Mouse (Mus musculus) MEL (cell line): Measurements from ENCODE around the gene Dbnl. TPM values are rescaled to one million over a fixed set of nuclear protein-coding genes. Genes with fewer than 3 reads are reported as not detected.
A peak's percentile ranks its signal among the peaks of the same experiment; 100 is the strongest.

Experiments used
- DNase-seq: peaks from one replicate; pipeline ENCODE4 v3.0.0; 2011; ENCODE audit warnings: low read depth, low spot score
- H3K27ac ChIP-seq: 2 replicates; pipeline ENCODE4 v1.5.1; 2012; ENCODE audit warnings: low read depth, mild to moderate bottlenecking, control low read depth, low read length, moderate library complexity; ENCODE audit not compliant: control insufficient read depth
- H3K27me3 ChIP-seq, 2 experiments: fragments of 150-350 bp in 1 of 2; sonication (generic) in 1 of 2; 2 replicates each; pipeline ENCODE4 v1.6.1; 2012; ENCODE audit warnings: low read length in 2 of 2, mild to moderate bottlenecking in 2 of 2, improper control_type of control experiment in 1 of 2, moderate library complexity in 1 of 2; ENCODE audit not compliant: insufficient read depth in 2 of 2, control insufficient read depth in 1 of 2
- H3K36me3 ChIP-seq, 2 experiments: 2 replicates each; pipeline ENCODE4 v1.6.1; 2012 to 2014; ENCODE audit warnings: low read length in 2 of 2, improper control_type of control experiment in 1 of 2, inconsistent platforms in 1 of 2, mild to moderate bottlenecking in 1 of 2; ENCODE audit not compliant: insufficient read depth in 2 of 2, control insufficient read depth in 1 of 2
- H3K4me1 ChIP-seq, 2 experiments: fragments of 150-350 bp in 1 of 2; sonication (generic) in 1 of 2; 2 replicates each; pipeline ENCODE4 v1.6.1; 2012; ENCODE audit warnings: low read length in 2 of 2, improper control_type of control experiment in 1 of 2, mild to moderate bottlenecking in 1 of 2; ENCODE audit not compliant: insufficient read depth in 2 of 2, control insufficient read depth in 1 of 2
- H3K4me3 ChIP-seq, 2 experiments: fragments of 150-350 bp in 1 of 2; sonication (generic) in 1 of 2; 2 replicates each; pipeline ENCODE4 v1.5.1; 2012; ENCODE audit warnings: low read depth in 2 of 2, low read length in 2 of 2, mild to moderate bottlenecking in 2 of 2, moderate library complexity in 2 of 2, control low read depth in 1 of 2, improper control_type of control experiment in 1 of 2; ENCODE audit not compliant: control insufficient read depth in 1 of 2, insufficient read depth in 1 of 2
- H3K79me2 ChIP-seq: 2 replicates; pipeline ENCODE4 v1.6.1; 2012; ENCODE audit warnings: mild to moderate bottlenecking, low read length, moderate library complexity; ENCODE audit not compliant: control insufficient read depth, poor library complexity, insufficient read depth
- H3K9ac ChIP-seq: 2 replicates; pipeline ENCODE4 v1.6.1; 2012; ENCODE audit warnings: low read depth, mild to moderate bottlenecking, control low read depth, low read length, moderate library complexity; ENCODE audit not compliant: control insufficient read depth, poor library complexity, severe bottlenecking
- H3K9me3 ChIP-seq: fragments of 150-350 bp; sonication (generic); replicated peaks from 2 replicates; pipeline ENCODE4 v1.6.1; 2012; ENCODE audit warnings: mild to moderate bottlenecking, low read length, improper control_type of control experiment, moderate library complexity; ENCODE audit not compliant: insufficient read depth
- CTCF ChIP-seq, 3 experiments: IDR thresholded peaks in 2 of 3; conservative IDR thresholded peaks in 1 of 3; 2 replicates each; pipeline ENCODE4 v1.5.1; 2011 to 2012; ENCODE audit warnings: low read length in 3 of 3, low read depth in 2 of 3, mild to moderate bottlenecking in 2 of 3, improper control_type of control experiment in 1 of 3, inconsistent platforms in 1 of 3, mixed read lengths in 1 of 3, moderate library complexity in 1 of 3; ENCODE audit not compliant: control insufficient read depth in 1 of 3, insufficient read depth in 1 of 3, poor library complexity in 1 of 3, severe bottlenecking in 1 of 3
- GABPA ChIP-seq: IDR thresholded peaks from 2 replicates; pipeline ENCODE4 v1.6.1; 2012; ENCODE audit warnings: low read depth, mild to moderate bottlenecking, inconsistent platforms, low read length, improper control_type of control experiment, moderate library complexity
- KAT2A ChIP-seq: conservative IDR thresholded peaks from 2 replicates; pipeline ENCODE4 v1.6.1; 2012; ENCODE audit warnings: low read depth, low read length, improper control_type of control experiment, inconsistent platforms
- MAX ChIP-seq: IDR thresholded peaks from 2 replicates; pipeline ENCODE4 v1.6.1; 2011; ENCODE audit warnings: low read length, improper control_type of control experiment
- MXI1 ChIP-seq: IDR thresholded peaks from 2 replicates; pipeline ENCODE4 v1.6.1; 2011; ENCODE audit warnings: mild to moderate bottlenecking, low read depth, low read length, improper control_type of control experiment
- MYC ChIP-seq: IDR thresholded peaks from 2 replicates; pipeline ENCODE4 v1.6.1; 2011; ENCODE audit warnings: low read depth, mild to moderate bottlenecking, low read length, improper control_type of control experiment, moderate library complexity
- RAD21 ChIP-seq: IDR thresholded peaks from 2 replicates; pipeline ENCODE4 v1.6.1; 2011; ENCODE audit warnings: mild to moderate bottlenecking, low read depth, low read length, improper control_type of control experiment
- ZNF384 ChIP-seq: IDR thresholded peaks from 2 replicates; pipeline ENCODE4 v1.6.1; 2012; ENCODE audit warnings: low read depth, mild to moderate bottlenecking, inconsistent platforms, low read length, improper control_type of control experiment
- polyA plus RNA-seq, 2 experiments: library from polyadenylated mRNA; stranded (reverse) in 1 of 2; unstranded in 1 of 2; fragments of >175 nt in 1 of 2; fragments of >200 nt in 1 of 2; gene quantifications; 2 replicates each; pipeline versions ENCODE4 v1.2.1 to v1.2.4; 2012; ENCODE audit warnings: low replicate concordance in 2 of 2, low read depth in 1 of 2; ENCODE audit not compliant: insufficient read length in 2 of 2, insufficient read depth in 1 of 2, missing spikeins in 1 of 2
- total RNA-seq: library from RNA; depleted of rRNA; stranded (reverse); fragments of 300-350 nt; gene quantifications from 2 replicates; pipeline ENCODE4 v1.2.3, GENCODE M21; 2012; rRNA removed

Dbnl gene
- total and polyA plus RNA-seq, 3 experiments, result 73.5 to 149 TPM; not detected in 1

GRCm38 (mm10) chr11:5849316-5849715 is 61.0 kb downstream of the Dbnl start:
- TF ChIP-seq GABPA, result no peak
- no peak for TF ChIP-seq KAT2A
- no peak for TF ChIP-seq CTCF (IDR thresholded peaks at IDR 0.05 in 2 of 3, conservative IDR thresholded peaks at IDR 0.05 in 1 of 3; ENCODE audit: control insufficient read depth in 1 of 3, insufficient read depth in 1 of 3, low read depth in 2 of 3, low read length in 3 of 3, poor library complexity in 1 of 3, severe bottlenecking in 1 of 3)
- no peak for TF ChIP-seq ZNF384

GRCm38 (mm10) chr11:5850452-5850851 is 62.2 kb downstream of the Dbnl start:
- no peak for DNase-seq
- TF ChIP-seq MAX, result peak; percentile 51; the same call in 1 of the 2 replicates
- no peak for TF ChIP-seq RAD21
- TF ChIP-seq MYC, result peak; percentile 44; the same call in 1 of the 2 replicates
- TF ChIP-seq MXI1, result peak; percentile 34; the same call in 1 of the 2 replicates
- Histone ChIP-seq H3K4me3 (no peak overlapping the region), H3K9ac (no peak overlapping the region), H3K27me3 (no peaks in the 10 kb centered on the region), H3K79me2 (no peaks in the 10 kb centered on the region), H3K4me1 (peaks cover 2 to 18% of the 10 kb centered on the region in 2 experiments), H3K27ac (no peak overlapping the region), H3K9me3 (no peaks in the 10 kb centered on the region), H3K36me3 (peaks cover 0 to 4% of the 10 kb centered on the region in 2 experiments; a peak in 2 of 4 replicates)

More at GRCm38 (mm10) chr11:5849316-5849715, 61.0 kb downstream of the Dbnl start:
- H3K36me3 ChIP-seq, result peaks cover 0 to 4% of the 10 kb centered on the region in 2 experiments; a peak in 2 of 4 replicates
- no peak for DNase-seq
- H3K4me1 ChIP-seq, result peaks cover 2 to 18% of the 10 kb centered on the region in 2 experiments
- H3K79me2 ChIP-seq, result no peaks in the 10 kb centered on the region
- no peak overlapping the region for H3K9ac ChIP-seq
- no peaks in the 10 kb centered on the region for H3K27me3 ChIP-seq
- no peak overlapping the region for H3K27ac ChIP-seq
- no peak overlapping the region for H3K4me3 ChIP-seq
- no peaks in the 10 kb centered on the region for H3K9me3 ChIP-seq

Other genes starting within 250 kb of the Dbnl start
- gene Ccdc117, start 246.3 kb upstream of the Dbnl start, total RNA-seq, result 26.3 and 35.4 TPM in 2 replicates
- gene Ccdc117, start 246.3 kb upstream of the Dbnl start, polyA plus RNA-seq, result 10 to 100 TPM in 1 of 2 experiments, not detected in 1; 19.4 TPM
- gene Ankrd36, start 218.8 kb upstream of the Dbnl start, total RNA-seq, result 3.4 and 5.2 TPM in 2 replicates
- 1 to 10 TPM in 1 of 2 experiments, not detected in 1; 3.2 TPM for gene Ankrd36, start 218.8 kb upstream of the Dbnl start, polyA plus RNA-seq
- gene Mrps24, start 72.8 kb upstream of the Dbnl start, total RNA-seq, result 159 and 184 TPM in 2 replicates
- gene Mrps24, start 72.8 kb upstream of the Dbnl start, polyA plus RNA-seq, result 100 to 1,000 TPM in 1 of 2 experiments, not detected in 1; 163 TPM
- 27.8 and 29.2 TPM in 2 replicates for gene Urgcp, start 26.1 kb upstream of the Dbnl start, total RNA-seq
- gene Urgcp, start 26.1 kb upstream of the Dbnl start, polyA plus RNA-seq, result 10 to 100 TPM; 19.5 to 34.9 TPM
- 0.33 and 0.58 TPM in 2 replicates for gene Pgam2, start 15.2 kb downstream of the Dbnl start, total RNA-seq
- 1 to 10 TPM in 1 of 2 experiments, not detected in 1; 1.8 TPM for gene Pgam2, start 15.2 kb downstream of the Dbnl start, polyA plus RNA-seq
- 5.4 TPM in 2 replicates for gene Polm, start 49.5 kb downstream of the Dbnl start, total RNA-seq
- 10 to 100 TPM in 1 of 2 experiments, not detected in 1; 18.3 TPM for gene Polm, start 49.5 kb downstream of the Dbnl start, polyA plus RNA-seq
- gene Aebp1, start 73.5 kb downstream of the Dbnl start, total RNA-seq, result not detected in 2 replicates
- gene Aebp1, start 73.5 kb downstream of the Dbnl start, polyA plus RNA-seq, result under 1 TPM in 1 of 2 experiments, not detected in 1; 0.10 TPM
- gene Pold2, start 89.8 kb downstream of the Dbnl start, total RNA-seq, result 285 and 366 TPM in 2 replicates
- gene Pold2, start 89.8 kb downstream of the Dbnl start, polyA plus RNA-seq, result 100 to 1,000 TPM in 1 of 2 experiments, not detected in 1; 261 TPM
- not detected in 2 replicates for gene Myl7, start 110.3 kb downstream of the Dbnl start, total RNA-seq
- gene Myl7, start 110.3 kb downstream of the Dbnl start, polyA plus RNA-seq, result not detected
- gene Gck, start 161.6 kb downstream of the Dbnl start, total RNA-seq, result not detected in 2 replicates
- gene Gck, start 161.6 kb downstream of the Dbnl start, polyA plus RNA-seq, result not detected
- 83.9 and 89.5 TPM in 2 replicates for gene Ykt6, start 167.2 kb downstream of the Dbnl start, total RNA-seq
- gene Ykt6, start 167.2 kb downstream of the Dbnl start, polyA plus RNA-seq, result 10 to 100 TPM; 76.5 to 98.1 TPM